Mouse (Mus musculus) retina, postnatal 7 days (tissue): Measurements from ENCODE around the gene Ostf1.

Experiments used
- DNase-seq: peaks from one replicate; pipeline ENCODE4 v3.0.0-alpha.2; 2012; ENCODE audit warnings: low read depth, low spot score

Gene Ostf1

DNA sequence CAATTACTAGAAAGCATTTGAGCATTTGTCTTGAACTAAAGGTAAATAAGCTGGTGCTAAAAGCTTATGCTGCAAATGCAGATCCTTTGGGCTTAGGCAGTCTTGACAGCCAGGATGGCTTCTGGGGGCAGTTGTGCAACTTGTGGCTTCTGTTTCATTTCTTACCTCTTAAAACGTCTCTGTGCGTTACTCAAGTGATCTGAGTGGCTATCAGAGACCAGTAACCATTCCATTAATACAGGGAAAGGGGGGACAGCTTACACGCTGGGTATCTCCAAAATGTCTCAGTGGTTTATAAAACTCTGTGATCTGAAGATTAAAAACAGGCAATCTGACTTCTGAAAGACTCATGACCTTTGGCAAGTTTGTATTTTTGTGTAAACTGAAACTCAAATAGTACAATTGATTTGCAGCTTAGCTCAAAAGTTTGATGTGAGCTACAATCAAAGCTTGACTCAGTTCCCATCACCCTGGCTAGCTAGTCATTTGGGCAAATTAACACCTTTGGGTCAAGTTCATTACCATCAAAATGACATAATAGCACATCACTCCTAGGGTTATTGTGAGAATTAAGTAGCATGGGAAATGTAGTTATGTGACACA is 62.7 kb downstream of the Ostf1 start:
- no peak for DNase-seq

GRCm38 (mm10) chr19:18567936-18568827 is 63.4 kb downstream of the Ostf1 start:
- no peak for DNase-seq

DNA sequence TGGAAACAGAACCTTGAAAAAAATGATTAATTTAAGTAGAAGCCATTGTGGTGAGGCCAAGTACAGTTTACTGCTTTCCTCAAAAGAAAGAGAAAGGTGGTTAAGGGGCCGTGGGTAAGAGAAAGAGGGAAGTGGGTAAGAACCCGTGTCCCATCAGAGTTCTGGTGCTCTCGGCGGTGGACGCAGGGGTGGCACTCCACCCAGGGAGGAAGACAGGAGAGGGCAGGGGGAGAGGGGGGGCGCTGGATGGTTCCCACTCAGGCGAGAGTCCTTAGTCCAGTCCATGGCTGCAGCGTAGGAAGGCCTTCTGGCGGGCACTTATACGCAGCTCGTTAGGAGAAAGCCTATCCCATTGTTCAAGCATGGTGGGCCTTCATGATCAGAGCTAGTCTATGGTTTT is 64.1 kb downstream of the Ostf1 start:
- no peak for DNase-seq

- no peak for DNase-seq
These were observed 73.9 kb downstream of the Ostf1 start for GRCm38 (mm10) chr19:18557708-18558107.

DNA sequence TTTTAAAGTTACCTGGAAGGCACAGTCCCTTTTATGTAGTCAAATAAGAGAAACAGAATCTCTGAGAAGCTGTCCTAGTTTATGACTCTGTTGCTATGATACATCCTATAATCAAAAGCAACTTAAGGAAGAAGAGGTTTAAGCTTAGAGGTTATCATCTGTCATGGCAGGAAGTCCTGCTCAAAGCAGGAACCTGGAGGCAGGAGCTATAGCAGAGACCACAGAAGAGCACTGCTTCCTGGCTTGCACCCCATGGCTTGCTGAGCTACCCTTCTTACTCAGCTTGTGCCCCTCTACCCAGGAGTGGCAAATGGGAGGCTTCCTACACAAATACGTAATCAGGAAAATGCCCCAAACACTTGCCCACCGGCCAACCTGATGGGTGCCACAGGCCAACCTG is 76.0 kb downstream of the Ostf1 start:
- DNase-seq, result no peak

DNA sequence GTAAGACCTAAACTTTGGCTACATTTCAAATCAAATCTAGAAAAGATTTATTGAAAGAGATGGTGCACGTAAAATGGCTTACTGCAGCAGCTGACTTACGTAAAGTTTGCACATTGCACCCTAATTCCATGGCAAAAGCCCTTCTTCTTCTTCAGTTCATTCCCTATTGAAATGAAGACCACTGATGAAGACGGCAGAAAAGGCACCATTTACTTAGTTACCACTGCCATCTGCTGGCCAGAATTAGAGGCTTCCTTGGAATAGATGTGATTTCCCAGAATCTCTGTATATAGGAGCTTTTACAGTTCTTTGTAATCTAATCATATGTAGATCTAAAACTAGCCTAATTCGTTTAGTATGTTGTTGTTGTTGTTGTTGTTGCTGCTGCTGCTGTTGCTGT is 83.0 kb downstream of the Ostf1 start:
- DNase-seq, result peak; percentile 43
